Mouse (Mus musculus): Measurements from ENCODE around the gene Slc23a2. TPM values are rescaled to one million over a fixed set of nuclear protein-coding genes. Genes with fewer than 3 reads are reported as not detected.

Gene Slc23a2
- total RNA-seq, 2 experiments from 2014 or later = 5.5 to 9.3 TPM

DNA sequence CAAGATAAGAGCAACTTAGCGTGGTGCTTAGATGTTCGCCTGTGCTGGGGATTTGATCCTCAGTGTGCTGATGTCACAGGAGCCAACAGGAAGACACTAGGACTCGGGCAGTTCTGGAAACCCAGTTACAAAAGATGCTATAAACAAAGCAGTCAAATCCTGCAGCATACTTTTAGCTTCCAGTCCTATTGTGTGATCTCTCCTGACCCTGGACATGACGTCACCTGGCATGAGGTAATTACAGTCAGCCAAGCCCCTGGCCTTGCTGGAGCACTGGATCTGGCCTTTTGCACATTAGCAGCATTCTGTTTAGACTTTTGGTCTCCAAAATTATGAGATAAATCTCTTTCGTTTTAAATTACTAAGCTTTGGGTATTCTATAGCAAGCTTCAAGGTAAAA is 38.8 kb downstream of the Slc23a2 start:
- ATAC-seq (replicated peaks; ENCODE audit: low FRiP score, low TSS enrichment, poor library complexity, severe bottlenecking) = no peak

DNA sequence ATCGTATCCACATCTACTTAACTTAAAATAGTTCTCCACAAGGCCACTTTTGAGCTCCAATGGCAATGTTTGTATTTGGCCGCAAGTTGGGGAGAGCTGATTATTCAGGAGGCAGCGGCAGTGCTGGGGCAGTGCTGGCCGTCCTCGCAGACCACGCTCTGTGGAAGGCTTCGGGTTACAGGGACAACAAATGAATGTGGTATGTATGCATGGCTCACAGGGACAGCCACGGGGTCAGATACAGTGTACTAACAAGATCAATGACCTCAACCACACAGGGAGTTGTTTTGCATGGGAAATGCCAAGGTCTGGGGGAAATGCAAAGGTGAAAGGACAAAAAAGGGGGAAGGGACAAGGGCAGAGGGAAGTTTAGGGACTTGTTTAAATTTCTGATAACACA is 41.6 kb downstream of the Slc23a2 start:
- peak; percentile 82 for ATAC-seq (replicated peaks; ENCODE audit: low FRiP score, low TSS enrichment, poor library complexity, severe bottlenecking)

DNA sequence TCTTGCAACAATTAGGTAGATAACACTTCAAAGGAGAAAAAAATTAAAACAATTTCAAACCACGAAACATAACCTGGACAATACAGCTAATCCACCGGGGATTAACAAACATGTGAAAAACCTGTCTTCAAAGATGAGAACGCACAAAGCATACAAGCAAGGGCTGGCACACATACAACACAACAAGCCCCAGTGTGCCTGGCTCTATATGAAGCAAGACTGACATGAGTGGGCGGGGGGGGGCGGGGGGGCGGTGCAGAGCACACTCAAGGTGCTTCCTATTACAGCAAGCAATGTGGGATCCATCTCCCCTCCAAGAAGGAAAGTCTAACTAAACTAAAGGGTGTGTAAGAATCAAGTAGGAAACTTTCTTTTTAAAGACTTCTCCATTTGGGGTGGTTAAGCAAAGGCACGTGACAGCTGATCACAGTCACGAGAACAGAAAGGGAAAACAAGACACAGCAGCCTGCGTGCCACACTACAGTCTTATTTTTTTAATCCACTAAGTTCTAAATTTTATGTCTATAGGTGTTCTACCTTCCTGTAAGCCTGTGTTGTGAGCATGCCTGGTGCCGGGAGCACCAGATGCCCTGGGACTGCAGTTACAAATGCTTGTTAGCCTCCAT is 42.3 kb downstream of the Slc23a2 start:
- ATAC-seq (replicated peaks; ENCODE audit: low FRiP score, low TSS enrichment, poor library complexity, severe bottlenecking) = peak; percentile 70

DNA sequence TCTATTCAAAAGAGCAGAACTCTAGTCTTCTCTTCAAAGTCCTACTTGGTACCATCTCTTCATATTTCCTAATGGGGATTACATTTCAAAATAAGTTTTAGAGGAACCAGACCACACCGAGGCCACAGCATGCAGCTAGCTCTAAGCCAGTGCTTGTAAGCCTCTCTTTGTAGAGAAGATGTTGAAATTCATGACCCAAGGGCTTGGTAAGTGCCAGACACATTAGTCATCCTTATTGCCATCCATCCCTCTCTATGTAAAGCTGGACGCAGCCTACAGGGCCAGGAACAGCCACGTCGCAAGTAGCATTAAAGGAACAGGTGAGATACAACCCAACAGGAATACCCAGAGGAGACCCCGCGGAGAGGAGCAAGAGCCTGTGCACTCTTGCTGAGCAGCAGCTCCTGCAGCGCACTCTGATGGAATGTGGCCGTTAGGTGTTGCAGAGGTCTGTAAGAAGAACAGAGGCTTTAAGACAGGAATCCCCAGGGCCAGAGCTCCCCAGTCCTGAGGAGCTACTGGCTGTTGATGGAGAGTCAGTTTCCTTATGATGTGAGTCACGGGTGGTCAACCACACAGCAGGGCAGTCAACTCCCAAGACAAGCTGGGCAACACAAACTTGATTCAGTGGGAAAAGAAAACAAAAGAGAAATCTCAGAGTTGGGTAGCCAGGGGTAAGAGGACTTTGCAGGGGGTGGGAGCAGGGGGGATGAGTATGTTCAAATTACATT is 45.8 kb downstream of the Slc23a2 start:
- no peak for ATAC-seq (replicated peaks; ENCODE audit: low FRiP score, low TSS enrichment, poor library complexity, severe bottlenecking)

DNA sequence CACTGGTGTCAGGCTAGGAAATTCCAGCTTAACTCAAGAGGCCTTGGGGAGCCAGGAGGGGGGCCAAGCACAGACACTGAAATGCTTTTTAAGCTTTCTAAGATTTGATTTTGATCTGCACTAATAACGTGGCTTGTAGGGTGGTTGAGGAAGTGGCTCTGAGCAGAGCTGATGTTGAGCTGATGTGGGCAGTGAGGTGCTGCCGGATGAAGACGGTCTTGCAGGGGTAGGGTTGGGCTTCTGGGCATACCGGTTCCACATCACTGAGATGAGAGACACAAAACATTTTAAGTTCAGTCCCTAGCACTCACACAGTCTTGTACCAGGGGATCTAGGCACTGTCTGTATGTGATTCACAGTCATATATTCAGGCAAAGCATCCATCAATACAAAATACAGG is 46.5 kb downstream of the Slc23a2 start:
- ATAC-seq (replicated peaks; ENCODE audit: low FRiP score, low TSS enrichment, poor library complexity, severe bottlenecking) = no peak

DNA sequence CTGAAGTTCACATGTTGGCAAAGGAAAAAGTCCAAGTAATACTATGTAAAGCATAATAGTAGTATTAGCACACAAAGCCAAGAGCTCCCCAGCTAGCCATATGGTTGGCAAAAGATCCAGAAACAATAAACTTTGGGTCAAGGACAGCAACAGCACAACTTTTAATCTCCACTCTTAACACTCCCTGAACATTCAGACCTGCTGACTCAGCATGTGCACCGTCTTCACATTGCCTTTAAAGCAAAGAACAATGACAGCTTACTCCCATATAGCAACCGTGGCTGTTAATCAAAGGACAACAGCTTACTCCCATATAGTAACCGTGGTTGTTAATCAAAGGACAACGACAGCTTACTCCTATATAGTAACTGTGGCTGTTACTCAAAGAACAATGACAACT is 48.3 kb downstream of the Slc23a2 start:
- no peak for ATAC-seq (replicated peaks; ENCODE audit: low FRiP score, low TSS enrichment, poor library complexity, severe bottlenecking)

DNA sequence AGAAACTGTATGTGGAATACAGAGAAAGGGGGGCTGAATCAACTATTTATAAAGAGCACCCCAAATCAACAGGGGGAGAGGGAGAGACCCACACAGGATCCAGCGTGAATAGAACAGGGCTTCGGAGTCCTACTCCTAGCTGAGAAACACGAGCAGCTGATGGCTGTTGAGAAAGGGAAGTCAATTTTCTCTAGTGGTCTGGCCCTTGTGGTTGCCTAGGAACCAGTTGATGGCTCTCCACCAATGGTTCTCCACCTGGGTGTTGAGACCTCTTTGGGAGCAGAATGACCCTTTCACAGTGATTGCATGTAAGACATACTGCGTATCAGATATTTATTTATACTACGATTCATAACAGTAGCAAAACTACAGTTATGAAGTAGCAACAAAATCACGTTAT is 49.1 kb downstream of the Slc23a2 start:
- no peak for ATAC-seq (replicated peaks; ENCODE audit: low FRiP score, low TSS enrichment, poor library complexity, severe bottlenecking)

DNA sequence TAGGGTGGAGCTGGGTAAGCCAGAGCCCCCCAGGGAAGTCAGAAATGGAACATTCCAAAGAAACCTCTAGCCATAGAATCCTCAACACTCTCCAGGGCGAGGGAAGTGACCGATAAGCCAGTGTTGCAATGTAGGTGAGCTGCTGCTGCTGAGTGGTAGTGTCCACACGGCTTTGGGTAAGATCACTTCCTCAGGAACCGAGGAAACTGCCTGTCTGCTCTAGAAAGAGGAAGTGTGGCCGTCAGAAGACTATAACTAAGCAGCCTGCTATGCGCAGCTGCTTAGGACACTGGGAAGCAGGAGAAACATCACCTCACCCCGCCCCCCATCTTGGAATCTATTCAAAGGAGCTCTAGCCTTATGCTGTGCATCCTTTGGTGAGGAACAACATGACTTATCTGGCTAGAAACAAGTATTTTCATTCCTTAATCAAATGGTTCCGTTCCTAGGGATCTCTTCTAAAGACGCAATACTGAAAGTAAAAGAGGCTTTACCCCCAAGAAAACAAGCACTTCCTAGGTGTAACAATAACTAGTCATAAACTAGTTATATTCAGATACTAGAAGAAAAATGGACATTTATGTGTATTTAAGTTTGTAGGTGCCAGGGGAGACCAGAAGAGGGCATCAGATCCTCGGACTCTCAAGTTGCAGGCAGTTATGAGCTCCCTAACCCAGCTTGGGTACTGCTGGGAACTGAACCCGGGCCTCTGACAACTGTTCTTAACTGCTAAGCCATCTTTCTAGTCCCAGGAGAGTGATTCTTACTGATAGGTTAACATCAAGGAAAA is 50.3 kb downstream of the Slc23a2 start:
- ATAC-seq (replicated peaks; ENCODE audit: low FRiP score, low TSS enrichment, poor library complexity, severe bottlenecking) = peak; percentile 56

DNA sequence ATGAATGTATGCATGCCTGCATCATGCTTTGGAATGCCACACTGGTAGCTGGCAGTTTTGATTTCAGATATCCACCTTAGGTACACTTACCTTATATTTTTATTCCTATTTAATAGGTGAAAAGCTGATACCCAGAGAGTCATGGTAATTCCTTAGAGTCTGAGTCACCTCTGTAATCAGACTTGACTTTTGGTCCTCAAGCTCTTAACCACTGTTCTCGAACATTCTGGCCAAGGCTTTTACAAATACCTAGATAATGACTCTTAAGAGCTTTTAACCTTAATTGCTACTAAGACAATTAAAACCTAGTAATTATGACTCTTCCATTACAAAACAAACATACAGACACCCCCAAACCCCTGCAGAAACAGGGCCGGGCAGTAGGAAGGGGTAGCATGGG is 51.2 kb downstream of the Slc23a2 start:
- ATAC-seq (replicated peaks; ENCODE audit: low FRiP score, low TSS enrichment, poor library complexity, severe bottlenecking) = 0 out of 2 replicates have a peak, but pooled peaks have one; percentile 10

DNA sequence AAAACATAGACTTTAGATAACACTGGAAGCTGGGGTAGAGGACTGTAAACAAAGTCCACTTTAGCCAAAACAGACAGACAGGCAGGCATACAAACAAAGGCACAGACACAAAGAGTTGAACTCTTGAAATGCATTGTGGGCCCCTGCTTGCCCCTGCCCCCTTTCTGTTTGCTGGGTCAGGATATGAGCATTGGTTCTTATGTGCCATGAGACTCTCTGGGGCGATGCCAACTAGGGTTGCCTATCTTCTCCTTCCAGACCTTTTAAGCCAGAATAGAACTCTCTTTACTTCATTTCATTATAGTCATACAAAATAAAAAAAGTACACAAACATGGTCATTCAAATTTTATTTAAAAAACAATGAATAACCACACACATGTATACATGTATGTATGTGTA is 51.6 kb downstream of the Slc23a2 start:
- peak; percentile 80 for ATAC-seq (replicated peaks; ENCODE audit: low FRiP score, low TSS enrichment, poor library complexity, severe bottlenecking)

DNA sequence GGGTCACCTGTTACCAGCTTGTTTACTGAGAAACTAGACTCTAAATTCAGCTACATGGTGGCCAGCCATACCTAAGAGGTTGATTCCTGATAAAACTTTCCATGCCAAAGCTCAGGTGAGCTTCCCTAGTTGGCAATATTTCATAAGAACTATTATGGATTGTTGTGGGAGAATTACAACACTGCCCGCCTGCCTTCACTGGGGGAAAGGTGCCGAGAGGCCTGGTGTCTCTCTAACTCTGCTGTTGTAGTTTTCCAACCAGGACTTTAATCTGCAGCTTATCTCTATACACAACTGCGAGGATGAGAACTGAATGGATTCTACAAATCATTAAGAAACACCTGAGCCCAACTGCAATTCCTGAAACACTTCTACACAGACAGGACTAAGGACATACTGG is 52.2 kb downstream of the Slc23a2 start:
- ATAC-seq (replicated peaks; ENCODE audit: low FRiP score, low TSS enrichment, poor library complexity, severe bottlenecking) = no peak

DNA sequence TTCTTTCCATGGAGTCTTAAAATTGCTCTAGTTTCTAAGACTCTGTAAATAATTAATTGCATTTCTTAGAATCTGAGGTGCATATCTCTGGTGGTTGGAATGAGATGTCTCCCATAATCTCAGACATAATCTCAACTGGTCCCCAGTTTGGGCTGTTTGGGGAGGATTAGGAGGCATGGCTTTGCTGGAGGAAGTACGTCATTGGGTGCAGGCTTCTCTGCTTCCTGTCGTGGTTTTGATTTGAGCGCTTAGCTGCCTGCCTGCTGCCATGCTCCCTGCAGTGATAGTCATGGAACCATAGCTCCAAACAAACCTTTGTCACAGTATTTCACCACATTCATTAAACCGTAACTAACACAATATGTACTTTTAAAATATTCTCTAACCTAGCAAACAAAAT is 53.2 kb downstream of the Slc23a2 start:
- ATAC-seq (replicated peaks; ENCODE audit: low FRiP score, low TSS enrichment, poor library complexity, severe bottlenecking) = no peak

DNA sequence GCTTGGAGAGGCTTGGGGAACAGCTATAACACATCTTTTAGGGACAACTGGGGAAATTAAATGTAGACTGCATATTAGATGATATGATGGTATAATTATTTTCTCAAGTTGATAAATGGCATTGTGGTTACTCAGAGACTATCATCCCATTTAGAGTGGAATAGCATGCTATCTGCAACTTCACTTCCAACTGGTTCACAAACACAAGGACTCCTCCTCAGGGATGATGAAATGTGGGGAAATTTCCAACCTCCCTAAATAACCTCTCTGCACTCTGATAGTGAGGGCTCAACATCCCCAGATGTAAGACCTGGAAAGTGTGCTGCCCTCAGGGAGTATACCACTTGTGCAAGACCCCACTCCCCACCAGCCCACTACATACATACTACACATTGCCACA is 60.1 kb downstream of the Slc23a2 start:
- ATAC-seq (replicated peaks; ENCODE audit: low FRiP score, low TSS enrichment, poor library complexity, severe bottlenecking) = no peak

DNA sequence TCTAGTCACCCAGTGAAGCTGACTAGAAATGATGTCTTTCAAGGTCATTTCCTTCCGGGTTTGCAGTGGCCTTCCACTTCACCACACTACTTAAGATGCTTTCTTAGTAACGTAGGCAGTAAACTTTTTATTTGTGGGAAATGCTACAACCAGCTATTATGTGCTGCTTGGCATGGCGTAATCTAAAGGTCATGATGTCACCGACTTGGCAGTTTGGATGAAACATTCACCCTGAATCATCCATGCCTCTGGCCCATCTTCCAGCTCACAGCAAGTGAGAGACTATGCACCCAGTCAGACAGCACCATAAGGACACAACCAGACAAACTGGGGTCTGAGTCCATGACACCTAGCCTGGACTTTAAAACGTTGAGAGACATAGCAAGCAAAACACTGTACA is 60.5 kb downstream of the Slc23a2 start:
- ATAC-seq (replicated peaks; ENCODE audit: low FRiP score, low TSS enrichment, poor library complexity, severe bottlenecking) = no peak

DNA sequence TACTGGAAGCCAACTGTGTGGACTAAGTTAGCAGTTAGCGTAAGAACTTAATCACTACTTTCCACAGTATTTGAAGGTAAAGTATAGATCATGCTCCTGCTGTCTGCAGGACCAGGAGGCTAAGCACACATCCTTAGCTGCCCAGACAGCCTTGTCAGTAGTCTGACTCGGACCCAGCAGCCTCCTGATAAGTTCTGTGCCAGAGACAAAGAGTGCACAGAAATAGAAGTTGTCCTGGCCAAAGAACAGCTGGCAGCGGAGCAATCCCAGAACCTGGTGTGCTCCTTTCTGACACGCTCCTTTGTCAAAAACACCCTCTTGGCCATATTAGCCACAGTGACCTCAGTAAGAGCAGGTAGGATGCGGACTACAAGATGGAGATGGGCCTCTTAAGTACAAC is 65.8 kb downstream of the Slc23a2 start:
- ATAC-seq (replicated peaks; ENCODE audit: low FRiP score, low TSS enrichment, poor library complexity, severe bottlenecking) = no peak

DNA sequence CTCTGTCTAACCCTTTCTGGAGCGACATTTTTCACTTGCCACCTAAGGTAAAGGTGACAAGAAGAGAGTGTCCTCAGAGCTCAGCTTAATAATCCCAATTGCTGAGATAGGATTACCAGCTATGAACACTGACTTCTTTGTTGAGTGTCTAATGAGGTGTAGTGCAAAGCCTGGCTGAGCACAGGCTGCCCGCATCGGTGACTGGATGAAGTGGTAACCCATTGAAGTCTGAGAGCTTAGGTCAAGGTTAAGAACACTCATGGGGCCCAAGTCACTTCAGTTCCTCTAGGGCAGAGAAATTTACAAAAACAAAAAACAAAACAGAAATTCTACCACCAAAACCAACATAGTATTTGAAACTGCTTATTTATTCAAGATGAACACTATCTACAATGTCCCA is 71.9 kb downstream of the Slc23a2 start:
- ATAC-seq (replicated peaks; ENCODE audit: low FRiP score, low TSS enrichment, poor library complexity, severe bottlenecking) = no peak

DNA sequence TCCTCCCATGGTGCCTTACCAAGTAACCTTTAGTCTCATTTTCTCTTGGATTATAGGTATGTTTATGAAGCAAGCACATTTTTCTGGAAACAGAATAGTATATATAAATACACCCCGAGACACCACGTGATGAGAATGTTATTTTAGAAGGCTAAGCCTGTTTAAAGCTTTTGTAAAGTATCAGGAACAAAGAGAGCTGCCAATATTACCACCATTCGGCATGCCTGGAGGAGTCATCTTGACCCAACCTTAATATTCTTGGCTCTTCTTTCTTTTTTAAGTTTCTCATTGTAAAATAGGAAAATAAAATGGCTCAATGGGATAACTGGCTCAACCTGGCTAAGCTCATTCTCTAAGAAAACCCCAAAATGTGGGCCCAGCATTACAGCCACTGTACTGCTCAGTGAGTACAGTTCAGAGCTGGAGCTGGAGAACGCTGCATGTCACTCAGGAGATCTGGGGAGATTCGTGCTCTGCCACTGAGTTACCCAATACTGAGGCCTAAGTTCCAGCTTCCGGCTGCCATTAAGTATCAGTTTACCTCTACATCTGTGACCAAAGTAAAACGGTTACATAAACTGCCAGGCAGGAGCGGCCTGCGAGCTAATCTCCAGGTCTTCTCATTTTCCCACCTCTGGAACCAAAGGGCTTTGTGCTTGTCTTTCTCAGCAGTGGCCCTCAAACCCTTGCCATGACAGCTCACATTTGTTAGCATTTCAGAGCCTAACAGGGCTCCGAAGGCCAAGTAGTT is 74.7 kb downstream of the Slc23a2 start:
- ATAC-seq (replicated peaks; ENCODE audit: low FRiP score, low TSS enrichment, poor library complexity, severe bottlenecking) = no peak

DNA sequence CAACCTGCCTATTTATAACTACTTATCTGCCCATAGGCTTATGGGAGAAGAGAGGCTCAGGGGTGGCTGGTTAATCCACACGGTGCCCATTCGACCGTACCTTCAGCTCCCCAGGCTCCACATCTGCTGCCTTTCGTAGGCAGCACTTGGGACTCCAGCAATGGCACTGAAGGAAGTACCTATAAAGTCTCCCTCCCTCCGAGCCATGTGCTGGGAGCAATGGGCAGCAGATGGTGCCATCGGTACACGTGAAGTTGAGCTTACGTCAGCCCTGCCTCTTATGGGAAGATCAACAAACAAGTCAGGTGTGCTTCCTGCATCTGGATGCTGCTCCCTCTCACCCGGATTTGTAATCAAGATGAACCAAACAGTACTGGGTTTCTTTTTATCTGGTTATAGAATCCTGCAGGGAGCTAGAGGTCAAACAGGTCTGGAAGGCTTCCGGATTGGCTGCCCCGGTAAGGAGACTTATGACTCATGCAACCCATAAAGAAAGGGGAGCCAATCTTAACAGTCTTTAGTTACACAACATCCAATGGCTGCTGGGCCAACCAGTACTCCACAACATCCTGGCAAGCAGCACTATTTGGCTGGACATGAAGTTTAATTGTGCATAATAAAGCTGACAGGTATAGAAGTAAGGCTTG is 80.6 kb downstream of the Slc23a2 start:
- no peak for ATAC-seq (replicated peaks; ENCODE audit: low FRiP score, low TSS enrichment, poor library complexity, severe bottlenecking)

DNA sequence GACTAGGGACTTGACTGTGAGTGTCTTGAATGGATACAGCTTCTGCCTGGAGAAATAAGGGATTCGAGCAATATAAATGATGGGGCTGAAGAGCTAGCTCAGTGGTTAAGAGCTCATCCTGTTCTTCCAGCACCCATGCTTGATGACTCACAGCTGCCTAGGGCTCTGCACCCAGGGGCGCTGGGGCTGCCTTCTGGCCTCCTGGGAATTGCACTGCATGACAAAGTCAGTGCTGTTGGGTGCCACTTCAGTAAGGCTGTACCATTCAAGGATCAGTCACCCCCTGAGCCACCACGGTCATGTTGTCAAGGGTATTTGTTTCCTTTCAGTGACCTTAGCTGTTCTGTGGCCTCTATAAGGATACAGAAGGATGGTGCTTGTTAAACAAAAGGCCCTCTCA is 81.1 kb downstream of the Slc23a2 start:
- no peak for ATAC-seq (replicated peaks; ENCODE audit: low FRiP score, low TSS enrichment, poor library complexity, severe bottlenecking)

DNA sequence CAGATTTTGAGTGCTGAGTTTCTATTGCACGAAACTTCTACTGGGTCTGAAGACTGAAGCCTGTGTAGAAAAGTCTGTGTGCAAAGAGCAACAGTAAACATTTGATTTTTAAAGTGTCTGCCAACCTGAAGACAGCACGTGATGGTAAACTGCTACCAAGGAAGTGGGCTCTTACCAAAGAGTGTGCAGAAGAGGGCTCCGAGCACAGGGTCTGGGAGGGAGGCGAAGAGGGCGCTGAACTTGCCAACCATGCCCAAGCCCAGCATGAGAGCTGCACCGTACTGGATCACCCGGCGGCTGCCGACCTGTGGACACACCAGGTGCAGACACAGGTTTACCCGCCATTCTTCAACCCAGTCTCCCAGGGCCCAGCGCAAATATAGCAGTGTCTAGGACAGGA is 83.0 kb downstream of the Slc23a2 start:
- ATAC-seq (replicated peaks; ENCODE audit: low FRiP score, low TSS enrichment, poor library complexity, severe bottlenecking) = no peak
